Mouse (Mus musculus) kidney, adult 2 months (tissue): Measurements from ENCODE around the gene Txnl4b. TPM values are rescaled to one million over a fixed set of nuclear protein-coding genes. Genes with fewer than 3 reads are reported as not detected.

ENCODE experiments used
- DNase-seq: peaks from one replicate; pipeline ENCODE4 v3.0.0; 2021
- H3K27ac ChIP-seq: fragments of 200-500 bp; 2 replicates; pipeline ENCODE4 v1.5.1; 2012; ENCODE audit warnings: low read depth, low read length, control low read depth, inconsistent platforms; ENCODE audit not compliant: insufficient read depth
- H3K27me3 ChIP-seq: fragments of 200-500 bp; replicated peaks from 2 replicates; pipeline ENCODE4 v1.6.1; 2012; ENCODE audit warnings: mild to moderate bottlenecking, moderate library complexity, low read length, inconsistent platforms; ENCODE audit not compliant: control insufficient read depth, insufficient read depth
- H3K36me3 ChIP-seq: fragments of 200-500 bp; 2 replicates; pipeline ENCODE4 v1.6.1; 2012; ENCODE audit warnings: mild to moderate bottlenecking, moderate library complexity, low read length, inconsistent platforms; ENCODE audit not compliant: control insufficient read depth, insufficient read depth
- H3K4me1 ChIP-seq: fragments of 200-500 bp; 2 replicates; pipeline ENCODE4 v1.6.1; 2011; ENCODE audit warnings: low read length; ENCODE audit not compliant: control insufficient read depth, insufficient read depth
- H3K4me3 ChIP-seq: fragments of 200-500 bp; 2 replicates; pipeline ENCODE4 v1.5.1; 2011; ENCODE audit warnings: mild to moderate bottlenecking, low read depth, low read length, control low read depth; ENCODE audit not compliant: insufficient read depth
- CTCF ChIP-seq: fragments of 200-500 bp; conservative IDR thresholded peaks from 2 replicates; pipeline ENCODE4 v1.5.1; 2011; ENCODE audit warnings: low read depth, mild to moderate bottlenecking, control low read depth, low read length, moderate library complexity, mixed read lengths; ENCODE audit not compliant: insufficient read depth, insufficient read length
- POLR2A ChIP-seq: fragments of 200-500 bp; IDR thresholded peaks from one replicate; pipeline ENCODE4 v1.6.1; 2011; ENCODE audit warnings: low read depth, low read length, control low read depth
- WGBS: fragments of 180-500 bp; shearing (Covaris S2); methylation state at CpG from one replicate; pipeline ENCODE4 v1.1.7; 2018; 5-methylcytosine and 5-hydroxymethylcytosine counted together
- polyA plus RNA-seq: library from polyadenylated mRNA; depleted of rRNA; stranded (reverse); fragments of >200 nt; gene quantifications from 2 replicates; pipeline ENCODE4 v1.2.3, GENCODE M21; 2012; rRNA removed

Gene Txnl4b
- polyA plus RNA-seq, 1 experiment: 8.5 TPM

GRCm38 (mm10) chr8:109614243-109615210 is 48.8 kb downstream of the Txnl4b start, which contains the start of gene Pkd1l3:
TSS of gene Pkd1l3 (plus strand) at chr8:109614517.
- TF ChIP-seq POLR2A (no peak), CTCF (no peak)
- WGBS: 53% methylated on average over 27 of the region's 27 CpGs
- Histone ChIP-seq H3K27ac (no peak within 1 kb of the TSS), H3K4me3 (peak within 1 kb of the TSS; percentile 5; the same call in 1 of the 2 replicates), H3K4me1 (no peaks in the 10 kb centered on the region), H3K27me3 (no peaks in the 10 kb centered on the region), H3K36me3 (no peaks in the 10 kb centered on the region)
- no peak for DNase-seq

- Histone ChIP-seq H3K27me3 (no peaks in the 10 kb centered on the region), H3K4me1 (no peaks in the 10 kb centered on the region), H3K36me3 (no peaks in the 10 kb centered on the region), H3K4me3 (no peak overlapping the region), H3K27ac (no peak overlapping the region)
- no peak for DNase-seq
- no peak for TF ChIP-seq CTCF
- TF ChIP-seq POLR2A: no peak
- WGBS: 85% methylated on average over 3 of the region's 3 CpGs
These were observed 49.9 kb downstream of the Txnl4b start for GRCm38 (mm10) chr8:109615569-109615968.

Other genes starting within 250 kb of the Txnl4b start
- 0.03 TPM in 1 of 2 replicates, not detected in the other for gene Pmfbp1, start 71.9 kb upstream of the Txnl4b start, polyA plus RNA-seq
- gene Dhx38, start within 50 bp of the Txnl4b start, polyA plus RNA-seq: 14.6 TPM in 2 replicates
- gene Hp, start 13.3 kb downstream of the Txnl4b start, polyA plus RNA-seq: 34.6 and 35.0 TPM in 2 replicates
- gene Dhodh, start 42.8 kb downstream of the Txnl4b start, polyA plus RNA-seq: 18.2 and 20.0 TPM in 2 replicates
- gene Pkd1l3, start 48.6 kb downstream of the Txnl4b start, polyA plus RNA-seq: 0.01 and 0.11 TPM in 2 replicates
- 49.5 and 54.0 TPM in 2 replicates for gene Ist1, start 127.4 kb downstream of the Txnl4b start, polyA plus RNA-seq
- gene Zfp821, start 139.7 kb downstream of the Txnl4b start, polyA plus RNA-seq: 9.6 and 10.7 TPM in 2 replicates
- 16.9 and 17.2 TPM in 2 replicates for gene Atxn1l, start 171.8 kb downstream of the Txnl4b start, polyA plus RNA-seq
- gene Ap1g1, start 212.7 kb downstream of the Txnl4b start, polyA plus RNA-seq: 67.0 and 72.0 TPM in 2 replicates